In genomic region chr6:48538841-48539737, GRCm38 (mm10) we compare ENCODE assay signal across 8 mouse cellular contexts. TPM values are rescaled to one million over a fixed set of nuclear protein-coding genes. Genes with fewer than 3 reads are reported as not detected.
DNase-seq lines count a peak whose midpoint lies in the region; ATAC-seq and TF ChIP-seq lines count a peak whose summit lies in the region.

No protein-coding gene starts in this region.

- ATAC-seq in G1E (ENCODE audit: extremely low read depth, insufficient number of reproducible peaks, low FRiP score, poor library complexity, severe bottlenecking), result no peak
- no peak for ATAC-seq in liver, embryonic 14.5 days (ENCODE audit: insufficient read depth)
- no peak for ATAC-seq in neural tube, embryonic 13.5 days (ENCODE audit: low read depth)

- TF ChIP-seq EP300 in liver, embryonic 14.5 days (IDR thresholded peaks at IDR 0.05; ENCODE audit: low read depth), result no peak

- peak; percentile 43 for TF ChIP-seq CTCF in G1E (IDR thresholded peaks at IDR 0.05; ENCODE audit: low read depth, low read length)
- peak; percentile 82 for TF ChIP-seq CTCF in liver, embryonic 14.5 days (IDR thresholded peaks at IDR 0.05; ENCODE audit: low read depth)

- no peaks in the 10 kb centered on the region for H3K36me3 ChIP-seq in G1E (replicated peaks)
- H3K36me3 ChIP-seq in liver, embryonic 14.5 days (replicated peaks; ENCODE audit: control insufficient read depth, insufficient read depth, low read depth), result no peaks in the 10 kb centered on the region
- peaks cover 29% of the 10 kb centered on the region for H3K36me3 ChIP-seq in neural tube, embryonic 13.5 days

- H3K9me3 ChIP-seq in G1E (replicated peaks), result no peaks in the 10 kb centered on the region
- H3K9me3 ChIP-seq in liver, embryonic 14.5 days (ENCODE audit: control insufficient read depth, low read length), result no peaks in the 10 kb centered on the region
- no peaks in the 10 kb centered on the region for H3K9me3 ChIP-seq in neural tube, embryonic 13.5 days

- H3K4me1 ChIP-seq in G1E (ENCODE audit: insufficient read depth, low read depth, low read length), result no peaks in the 10 kb centered on the region
- H3K4me1 ChIP-seq in liver, embryonic 14.5 days (replicated peaks; ENCODE audit: control insufficient read depth in 2 of 2, insufficient read depth in 2 of 2, low read length in 1 of 2), result no peaks in the 10 kb centered on the region
- peaks cover 45% of the 10 kb centered on the region for H3K4me1 ChIP-seq in neural tube, embryonic 13.5 days (replicated peaks)

- H3K9ac ChIP-seq in liver, embryonic 14.5 days (replicated peaks), result no peak overlapping the region
- peak overlapping the region; percentile 92 for H3K9ac ChIP-seq in neural tube, embryonic 13.5 days

- no peak overlapping the region for H3K4me2 ChIP-seq in liver, embryonic 14.5 days (ENCODE audit: low read depth)
- H3K4me2 ChIP-seq in neural tube, embryonic 13.5 days, result peak overlapping the region; percentile 68

- DNase-seq in 416B (ENCODE audit: low read depth) (peak; percentile 83), G1E (ENCODE audit: low spot score) (peak; percentile 6)
- DNase-seq in cerebellum, adult 9-11 months, result peak; percentile 82
- DNase-seq in frontal cortex, postnatal 10 days (ENCODE audit: low spot score in 2 of 2), result peak; percentile 67 to 73
- peak; percentile 62 to 77 for DNase-seq in kidney, adult 8-10 months
- peak in 2 of 3 experiments; percentile 41 to 45 for DNase-seq in liver, embryonic 14.5 days (ENCODE audit: low read depth in 3 of 3, low spot score in 3 of 3)
- DNase-seq in thymus, postnatal 0 days (ENCODE audit: low spot score), result peak; percentile 75

- H3K27me3 ChIP-seq in G1E (ENCODE audit: insufficient read depth, low read length), result peaks cover 6% of the 10 kb centered on the region; the same call in 1 of the 2 replicates
- H3K27me3 ChIP-seq in liver, embryonic 14.5 days (ENCODE audit: control insufficient read depth, insufficient read depth, low read length), result no peaks in the 10 kb centered on the region
- H3K27me3 ChIP-seq in neural tube, embryonic 13.5 days, result no peaks in the 10 kb centered on the region

- H3K27ac ChIP-seq in liver, embryonic 14.5 days, result no peak overlapping the region
- H3K27ac ChIP-seq in neural tube, embryonic 13.5 days (replicated peaks), result 0 out of 2 replicates have a peak overlapping the region, but pooled peaks have one; percentile 5

- no peak overlapping the region for H3K4me3 ChIP-seq in G1E (ENCODE audit: low read depth, low read length)
- H3K4me3 ChIP-seq in liver, embryonic 14.5 days (ENCODE audit: insufficient read depth in 1 of 2, low read depth in 2 of 2, low read length in 2 of 2), result no peak overlapping the region
- peak overlapping the region; percentile 66 for H3K4me3 ChIP-seq in neural tube, embryonic 13.5 days

- 46% methylated on average over 4 of the region's 5 CpGs for WGBS in liver, embryonic 14.5 days (ENCODE audit: insufficient replicate concordance)
- 74% methylated on average over 5 of the region's 5 CpGs for WGBS in neural tube, embryonic 13.5 days

RNA-seq across cellular contexts. Expression of gene Atp6v0e2, which starts 1.7 kb away (rescaled TPM):
- total RNA-seq in G1E (2014; fragmentation: Nextera tagmentation) (not detected in 2 replicates), G1E (2017) (0.06 and 0.55 TPM in 2 replicates)
- polyA plus RNA-seq in G1E (2012), result not detected in 2 replicates
- 0.75 and 1.0 TPM in 2 replicates for polyA plus RNA-seq in liver, embryonic 14.5 days (2012; rRNA removed)
- polyA plus RNA-seq in liver, embryonic 14.5 days (2014; fragmentation: Nextera tagmentation; extraction: Ambion mirVana), result 0.77 and 0.81 TPM in 2 replicates
- 177 and 203 TPM in 2 replicates for polyA plus RNA-seq in neural tube, embryonic 13.5 days (2015; fragmentation: Nextera tagmentation; extraction: Ambion mirVana)
- 0.78 and 1.1 TPM in 2 replicates for polyA plus RNA-seq in thymus, postnatal 0 days (2015; fragmentation: Nextera tagmentation; extraction: Ambion mirVana)

RNA-seq across cellular contexts. Expression of gene Lrrc61, which starts 15.5 kb away (rescaled TPM):
- total RNA-seq in G1E (2014; fragmentation: Nextera tagmentation), result not detected in 2 replicates
- total RNA-seq in G1E (2017), result 0.05 and 0.06 TPM in 2 replicates
- not detected in 2 replicates for polyA plus RNA-seq in G1E (2012)
- polyA plus RNA-seq in liver, embryonic 14.5 days (2012; rRNA removed), result 2.8 and 3.0 TPM in 2 replicates
- polyA plus RNA-seq in liver, embryonic 14.5 days (2014; fragmentation: Nextera tagmentation; extraction: Ambion mirVana), result 1.3 and 1.7 TPM in 2 replicates
- polyA plus RNA-seq in neural tube, embryonic 13.5 days (2015; fragmentation: Nextera tagmentation; extraction: Ambion mirVana), result 20.7 and 24.0 TPM in 2 replicates
- polyA plus RNA-seq in thymus, postnatal 0 days (2015; fragmentation: Nextera tagmentation; extraction: Ambion mirVana), result 6.1 and 6.8 TPM in 2 replicates

RNA-seq across cellular contexts. Expression of gene Rarres2, which starts 33.5 kb away (rescaled TPM):
- total RNA-seq in G1E (2014; fragmentation: Nextera tagmentation) (not detected in 2 replicates), G1E (2017) (0.06 and 0.11 TPM in 2 replicates)
- not detected in 2 replicates for polyA plus RNA-seq in G1E (2012)
- polyA plus RNA-seq in liver, embryonic 14.5 days (2012; rRNA removed), result 11.3 and 12.0 TPM in 2 replicates
- polyA plus RNA-seq in liver, embryonic 14.5 days (2014; fragmentation: Nextera tagmentation; extraction: Ambion mirVana), result 16.3 and 20.0 TPM in 2 replicates
- 9.2 and 10.9 TPM in 2 replicates for polyA plus RNA-seq in neural tube, embryonic 13.5 days (2015; fragmentation: Nextera tagmentation; extraction: Ambion mirVana)
- 14.9 and 18.0 TPM in 2 replicates for polyA plus RNA-seq in thymus, postnatal 0 days (2015; fragmentation: Nextera tagmentation; extraction: Ambion mirVana)

RNA-seq across cellular contexts. Expression of gene Gm45021, which starts 50.3 kb away (rescaled TPM):
- not detected in 2 replicates for total RNA-seq in G1E (2014; fragmentation: Nextera tagmentation)
- total RNA-seq in G1E (2017), result not detected in 2 replicates
- polyA plus RNA-seq in G1E (2012), result not detected in 2 replicates
- polyA plus RNA-seq in liver, embryonic 14.5 days (2012; rRNA removed), result not detected in 2 replicates
- polyA plus RNA-seq in liver, embryonic 14.5 days (2014; fragmentation: Nextera tagmentation; extraction: Ambion mirVana), result not detected in 2 replicates
- polyA plus RNA-seq in neural tube, embryonic 13.5 days (2015; fragmentation: Nextera tagmentation; extraction: Ambion mirVana), result not detected in 2 replicates
- 0.48 TPM in 1 of 2 replicates, not detected in the other for polyA plus RNA-seq in thymus, postnatal 0 days (2015; fragmentation: Nextera tagmentation; extraction: Ambion mirVana)

RNA-seq across cellular contexts. Expression of gene Repin1, which starts 54.6 kb away (rescaled TPM):
- total RNA-seq in G1E (2014; fragmentation: Nextera tagmentation), result not detected in 2 replicates
- 0.27 TPM in 1 of 2 replicates, not detected in the other for total RNA-seq in G1E (2017)
- not detected in 2 replicates for polyA plus RNA-seq in G1E (2012)
- 7.1 and 7.3 TPM in 2 replicates for polyA plus RNA-seq in liver, embryonic 14.5 days (2012; rRNA removed)
- 6.3 and 6.5 TPM in 2 replicates for polyA plus RNA-seq in liver, embryonic 14.5 days (2014; fragmentation: Nextera tagmentation; extraction: Ambion mirVana)
- polyA plus RNA-seq in neural tube, embryonic 13.5 days (2015; fragmentation: Nextera tagmentation; extraction: Ambion mirVana), result 38.0 and 40.3 TPM in 2 replicates
- 15.5 and 15.6 TPM in 2 replicates for polyA plus RNA-seq in thymus, postnatal 0 days (2015; fragmentation: Nextera tagmentation; extraction: Ambion mirVana)

Comparison
In these comparisons a context has a peak if more than half of its experiments do, and no peak if none do; other contexts are left out.
1. DNase-seq: peak in every context shown above with its lines; median percentile 83 in 416B; 82 in cerebellum, adult 9-11 months; 75 in thymus, postnatal 0 days; 70 in frontal cortex, postnatal 10 days; 70 in kidney, adult 8-10 months; 43 in liver, embryonic 14.5 days; 6 in G1E.
2. RNA of gene Atp6v0e2, which starts 1.7 kb away (polyA plus RNA-seq): 177 to 203 TPM in neural tube, embryonic 13.5 days; 0.75 to 1.0 TPM in liver, embryonic 14.5 days, 0.78 to 1.1 TPM in thymus, postnatal 0 days and not detected in G1E; every median in the first group is over 10 times any median in the second.
3. RNA of gene Rarres2, which starts 33.5 kb away (polyA plus RNA-seq): 11.3 to 20.0 TPM in liver, embryonic 14.5 days, 14.9 to 18.0 TPM in thymus, postnatal 0 days and 9.2 to 10.9 TPM in neural tube, embryonic 13.5 days; not detected in G1E; every median in the first group is over 10 times any median in the second.